Mouse (Mus musculus) limb, embryonic 13.5 days (tissue): ENCODE measurements around the gene Maco1. TPM values are rescaled to one million over a fixed set of nuclear protein-coding genes. Genes with fewer than 3 reads are reported as not detected.
"Not testable (repeated sequence)": the region's sequence is repeated elsewhere in the genome, so short reads cannot be mapped to it uniquely, and the experiment has no call there.

ENCODE experiments used
- ATAC-seq: fragments of 200-750 bp; cut with Nextera tagmentation; 2 replicates; pipeline ENCODE4 v1.8.0; 2017; ENCODE audit warnings: low read depth, moderate number of reproducible peaks, moderate TSS enrichment; ENCODE audit not compliant: low FRiP score
- H3K27ac ChIP-seq: fragments of 300-500 bp; sonication (generic); 2 replicates; pipeline ENCODE4 v1.5.1; 2015; ENCODE audit warnings: inconsistent platforms, mild to moderate bottlenecking, moderate library complexity
- H3K27me3 ChIP-seq: fragments of 300-500 bp; sonication (generic); 2 replicates; pipeline ENCODE4 v1.6.1; 2015; ENCODE audit warnings: mild to moderate bottlenecking, inconsistent platforms
- H3K36me3 ChIP-seq: fragments of 300-500 bp; sonication (generic); 2 replicates; pipeline ENCODE4 v1.6.1; 2015; ENCODE audit warnings: inconsistent platforms, mild to moderate bottlenecking, moderate library complexity
- H3K4me1 ChIP-seq: fragments of 300-500 bp; sonication (generic); 2 replicates; pipeline ENCODE4 v1.6.1; 2015; ENCODE audit warnings: inconsistent platforms
- H3K4me2 ChIP-seq: fragments of 300-500 bp; sonication (generic); replicated peaks from 2 replicates; pipeline ENCODE4 v1.6.1; 2015; ENCODE audit warnings: inconsistent platforms, mild to moderate bottlenecking, moderate library complexity
- H3K4me3 ChIP-seq: fragments of 300-500 bp; sonication (generic); 2 replicates; pipeline ENCODE4 v1.5.1; 2015; ENCODE audit warnings: moderate library complexity, mild to moderate bottlenecking, inconsistent platforms
- H3K9ac ChIP-seq: fragments of 300-500 bp; sonication (generic); 2 replicates; pipeline ENCODE4 v1.6.1; 2015; ENCODE audit warnings: mild to moderate bottlenecking, inconsistent platforms
- H3K9me3 ChIP-seq: fragments of 300-500 bp; sonication (generic); 2 replicates; pipeline ENCODE4 v1.6.1; 2016; ENCODE audit warnings: inconsistent platforms
- WGBS: fragments of 180-500 bp; shearing (Covaris S2); methylation state at CpG from one replicate; pipeline ENCODE4 v1.1.7; 2015; 5-methylcytosine and 5-hydroxymethylcytosine counted together
- polyA plus RNA-seq: library from polyadenylated mRNA; unstranded; fragments of >200 nt; fragmentation: Nextera tagmentation; extraction: Ambion mirVana; gene quantifications from 2 replicates; pipeline ENCODE4 v1.2.1, GENCODE M21; 2015

The Maco1 gene
- polyA plus RNA-seq, 1 experiment from 2014 or later, result 57.9 TPM

DNA sequence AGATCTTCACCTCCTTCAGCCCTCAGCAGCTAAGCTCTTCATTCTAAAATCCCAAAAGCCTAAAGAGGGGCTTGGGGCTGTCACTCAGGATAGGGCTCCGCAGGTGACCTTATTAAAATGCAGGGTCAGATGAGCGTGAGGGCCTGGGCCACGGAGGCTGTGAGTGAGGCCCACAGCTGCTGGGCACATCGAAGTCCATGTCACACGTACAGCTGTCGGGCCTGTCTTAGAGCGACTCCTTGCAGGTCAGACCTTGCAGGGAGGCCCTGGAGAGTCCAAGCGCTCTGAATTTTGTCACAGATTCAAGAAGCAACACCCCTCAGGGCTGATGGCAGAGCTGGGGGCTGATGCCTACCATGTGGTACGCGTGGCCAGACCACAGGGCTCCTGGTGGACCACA, 52.5 kb downstream of the Maco1 start:
- peaks cover 52% of the 10 kb centered on the region for H3K36me3 ChIP-seq
- 75% methylated on average over 10 of the region's 10 CpGs for WGBS
- no peaks in the 10 kb centered on the region for H3K9me3 ChIP-seq
- peak; percentile 64; the same call in 1 of the 2 replicates for ATAC-seq
- no peak overlapping the region; the same call in 1 of the 2 replicates for H3K9ac ChIP-seq
- no peak overlapping the region for H3K4me2 ChIP-seq
- H3K27ac ChIP-seq, result peak overlapping the region; percentile 44; the same call in 1 of the 2 replicates
- H3K4me1 ChIP-seq, result peaks cover 24% of the 10 kb centered on the region
- H3K4me3 ChIP-seq, result no peak overlapping the region
- no peaks in the 10 kb centered on the region for H3K27me3 ChIP-seq

DNA sequence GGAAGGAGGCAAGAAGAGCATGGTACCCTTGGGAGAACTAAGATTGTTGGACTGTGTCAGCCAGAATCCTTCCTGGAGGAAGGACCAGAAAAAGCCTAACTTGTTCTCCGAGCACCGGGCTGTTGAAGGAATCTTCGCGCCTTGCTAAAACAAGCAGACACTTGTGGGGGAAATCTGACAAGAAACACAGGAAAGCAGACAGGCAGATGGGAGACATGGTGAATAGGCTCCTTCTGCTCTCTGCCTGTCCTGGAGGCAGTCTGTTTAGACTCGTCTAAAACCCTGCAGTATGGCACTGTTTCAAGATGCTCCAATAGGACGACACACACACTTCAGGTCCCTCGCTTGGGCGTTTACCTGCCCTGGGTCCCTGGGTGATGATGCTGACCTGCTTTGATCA, 53.0 kb downstream of the Maco1 start:
- 75% methylated on average over 8 of the region's 8 CpGs for WGBS
- Histone ChIP-seq H3K27ac (peak overlapping the region; percentile 44; the same call in 1 of the 2 replicates), H3K4me1 (peaks cover 24% of the 10 kb centered on the region), H3K9ac (no peak overlapping the region), H3K27me3 (no peaks in the 10 kb centered on the region), H3K9me3 (no peaks in the 10 kb centered on the region), H3K4me3 (no peak overlapping the region), H3K36me3 (peaks cover 46% of the 10 kb centered on the region), H3K4me2 (no peak overlapping the region)
- ATAC-seq, result no peak

DNA sequence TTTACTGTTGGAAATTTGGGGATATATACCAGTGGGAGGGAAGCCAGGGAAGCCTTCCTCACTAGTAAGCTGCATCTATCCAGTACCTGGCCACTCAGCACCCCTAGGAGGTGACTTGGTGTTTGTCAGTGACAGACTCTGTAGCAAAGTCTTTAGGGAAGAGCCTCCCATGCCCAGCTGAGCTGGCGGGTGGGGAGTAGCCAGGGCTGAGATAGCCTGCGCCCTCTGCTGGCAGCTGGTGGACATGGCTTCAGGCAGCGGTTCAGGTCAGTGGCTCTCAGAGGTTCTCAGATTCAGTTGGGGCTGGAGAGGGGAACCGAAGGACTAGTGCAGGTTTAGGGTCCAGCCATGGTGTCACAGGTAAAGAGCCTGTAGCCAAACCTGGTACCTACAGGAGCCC, 53.9 kb downstream of the Maco1 start:
- Histone ChIP-seq H3K36me3 (peaks cover 38% of the 10 kb centered on the region), H3K4me3 (no peak overlapping the region), H3K4me2 (no peak overlapping the region), H3K4me1 (peaks cover 19% of the 10 kb centered on the region), H3K9me3 (no peaks in the 10 kb centered on the region), H3K9ac (no peak overlapping the region), H3K27me3 (no peaks in the 10 kb centered on the region), H3K27ac (no peak overlapping the region)
- 8% methylated on average over 4 of the region's 4 CpGs for WGBS
- no peak for ATAC-seq

DNA sequence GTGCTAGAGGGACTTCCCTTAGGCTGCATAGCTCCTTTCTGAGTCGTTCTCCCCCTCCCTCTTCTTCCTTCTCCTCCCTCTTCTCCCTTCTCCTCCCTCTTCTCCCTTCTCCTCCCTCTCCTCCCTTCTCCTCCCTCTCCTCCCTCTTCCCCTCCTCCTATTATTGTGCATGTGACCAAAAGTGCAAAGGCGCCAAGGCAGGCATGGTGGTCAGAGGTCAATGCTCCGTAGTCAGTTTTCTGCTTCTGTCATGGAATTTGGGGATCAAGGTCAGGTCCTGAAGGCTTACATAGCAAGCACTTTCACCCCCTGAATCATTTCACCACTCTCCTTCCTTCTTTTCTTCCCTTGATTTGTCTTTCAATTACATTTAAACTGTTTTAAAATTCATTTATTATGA, 54.3 kb downstream of the Maco1 start:
- ATAC-seq, result no peak
- Histone ChIP-seq H3K27me3 (no peaks in the 10 kb centered on the region), H3K4me1 (peaks cover 19% of the 10 kb centered on the region), H3K9me3 (no peaks in the 10 kb centered on the region), H3K4me3 (no peak overlapping the region), H3K4me2 (no peak overlapping the region), H3K36me3 (peaks cover 34% of the 10 kb centered on the region), H3K27ac (no peak overlapping the region), H3K9ac (no peak overlapping the region)
- 51% methylated on average over 3 of the region's 3 CpGs for WGBS

DNA sequence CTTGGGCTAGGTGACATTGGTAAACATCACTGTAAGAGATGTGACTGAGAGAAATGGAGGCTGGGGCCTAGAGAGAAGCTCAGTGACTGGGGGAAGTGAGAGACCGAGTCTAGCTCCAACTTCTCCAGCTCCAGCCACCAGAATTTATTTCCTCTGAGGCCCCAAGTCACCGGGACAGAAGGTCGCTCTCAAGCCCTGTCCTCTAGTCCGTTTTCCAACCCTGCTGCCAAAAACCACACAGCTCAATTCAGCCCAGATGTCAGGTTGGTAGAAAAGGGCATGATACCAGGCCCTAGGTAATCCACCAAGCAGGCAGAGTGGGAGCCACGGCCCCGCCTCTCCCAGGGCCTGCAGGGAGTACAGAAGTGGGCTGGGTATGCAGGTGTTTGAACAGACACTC, 55.5 kb downstream of the Maco1 start:
- H3K36me3 ChIP-seq, result peaks cover 21% of the 10 kb centered on the region
- no peak overlapping the region for H3K9ac ChIP-seq
- WGBS, result 72% methylated on average over 6 of the region's 6 CpGs
- no peaks in the 10 kb centered on the region for H3K9me3 ChIP-seq
- H3K27me3 ChIP-seq, result no peaks in the 10 kb centered on the region
- peak overlapping the region; percentile 39; the same call in 1 of the 2 replicates for H3K27ac ChIP-seq
- peaks cover 19% of the 10 kb centered on the region for H3K4me1 ChIP-seq
- no peak for ATAC-seq
- H3K4me3 ChIP-seq, result no peak overlapping the region
- H3K4me2 ChIP-seq, result no peak overlapping the region

DNA sequence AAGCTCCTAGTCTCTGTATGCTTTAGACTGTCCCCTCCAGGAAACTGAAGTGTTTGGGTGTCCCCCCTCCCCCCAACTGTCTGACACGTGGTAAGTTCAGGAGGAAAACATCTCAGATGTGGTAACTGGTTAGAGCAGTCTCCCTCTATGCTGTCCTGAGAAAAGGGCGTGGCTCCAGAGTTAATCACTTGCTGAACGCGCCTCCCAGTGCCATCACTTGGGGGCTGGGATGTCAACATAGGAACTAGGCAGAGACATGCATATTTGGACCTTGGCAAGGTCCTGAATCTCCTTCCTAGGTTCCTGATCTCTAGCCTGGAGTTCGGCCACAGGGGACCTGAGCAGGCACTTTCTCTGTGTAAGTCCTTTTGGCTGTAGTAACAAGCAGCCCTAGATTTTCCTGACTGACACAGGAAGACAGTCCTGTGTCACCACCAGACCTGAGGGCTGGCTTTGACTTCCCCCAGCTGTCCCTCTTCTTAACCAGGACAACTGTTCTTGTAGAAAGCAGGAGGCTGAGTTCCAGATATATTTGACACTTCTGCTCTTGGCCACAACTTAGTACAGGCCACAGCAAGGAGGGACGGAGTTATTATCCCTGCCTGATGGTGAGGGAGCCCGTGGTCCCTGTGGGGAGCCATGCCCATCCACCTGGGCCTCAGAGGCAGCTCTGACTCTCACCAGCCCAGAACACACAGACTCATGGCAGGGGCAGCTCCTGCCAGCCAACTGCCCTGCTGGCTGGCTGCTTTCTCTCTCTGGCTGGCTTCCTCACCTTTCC, 56.4 kb downstream of the Maco1 start:
- H3K9ac ChIP-seq, result peak overlapping the region; percentile 35; the same call in 1 of the 2 replicates

DNA sequence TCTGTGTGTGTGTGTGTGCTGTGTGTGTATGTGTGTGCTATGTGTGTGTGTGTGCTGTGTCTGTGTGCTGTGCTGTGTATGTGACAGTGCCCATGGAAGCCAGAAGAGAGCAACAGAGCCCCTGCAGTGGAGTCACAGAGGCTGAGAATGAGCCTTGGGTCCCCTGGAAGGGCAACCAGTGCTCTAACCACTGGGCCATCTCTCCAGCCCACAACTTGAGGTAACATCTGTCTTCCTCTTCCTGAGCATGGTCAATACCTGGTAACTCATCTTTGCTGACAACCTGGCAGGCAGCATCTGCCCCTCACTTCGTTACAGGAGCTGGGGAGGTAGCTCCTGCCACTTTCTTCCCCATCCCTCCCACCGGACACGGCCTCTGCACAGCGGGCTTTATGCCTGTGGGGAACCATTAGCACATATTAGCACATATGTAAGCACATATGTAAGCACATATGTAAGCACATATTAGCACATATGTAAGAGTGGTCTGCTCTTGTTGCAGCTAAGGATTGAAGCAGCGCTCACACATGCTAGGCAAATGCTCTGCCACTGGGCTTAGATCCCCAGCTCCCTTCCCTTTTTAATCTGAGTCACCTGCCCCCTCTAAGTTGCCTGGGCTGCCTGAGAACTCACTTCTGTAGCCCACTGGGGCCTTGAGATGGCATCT, 57.2 kb downstream of the Maco1 start:
- no peak overlapping the region for H3K9ac ChIP-seq
- H3K9me3 ChIP-seq, result no peaks in the 10 kb centered on the region
- WGBS, result 73% methylated on average over 5 of the region's 5 CpGs
- peaks cover 4% of the 10 kb centered on the region for H3K36me3 ChIP-seq
- no peak overlapping the region for H3K4me3 ChIP-seq
- no peak for ATAC-seq
- no peaks in the 10 kb centered on the region for H3K27me3 ChIP-seq
- H3K4me1 ChIP-seq, result peaks cover 16% of the 10 kb centered on the region
- H3K4me2 ChIP-seq, result no peak overlapping the region
- H3K27ac ChIP-seq, result no peak overlapping the region

More for the DNA sequence above, 56.4 kb downstream of the Maco1 start:
- peaks cover 13% of the 10 kb centered on the region for H3K36me3 ChIP-seq
- H3K4me1 ChIP-seq, result peaks cover 19% of the 10 kb centered on the region
- H3K4me3 ChIP-seq, result no peak overlapping the region
- H3K27ac ChIP-seq, result peak overlapping the region; percentile 39; the same call in 1 of the 2 replicates
- no peaks in the 10 kb centered on the region for H3K27me3 ChIP-seq
- ATAC-seq, result 0 out of 2 replicates have a peak, but pooled peaks have one; percentile 6
- no peak overlapping the region for H3K4me2 ChIP-seq
- H3K9me3 ChIP-seq, result no peaks in the 10 kb centered on the region
- WGBS, result 22% methylated on average over 7 of the region's 7 CpGs

DNA sequence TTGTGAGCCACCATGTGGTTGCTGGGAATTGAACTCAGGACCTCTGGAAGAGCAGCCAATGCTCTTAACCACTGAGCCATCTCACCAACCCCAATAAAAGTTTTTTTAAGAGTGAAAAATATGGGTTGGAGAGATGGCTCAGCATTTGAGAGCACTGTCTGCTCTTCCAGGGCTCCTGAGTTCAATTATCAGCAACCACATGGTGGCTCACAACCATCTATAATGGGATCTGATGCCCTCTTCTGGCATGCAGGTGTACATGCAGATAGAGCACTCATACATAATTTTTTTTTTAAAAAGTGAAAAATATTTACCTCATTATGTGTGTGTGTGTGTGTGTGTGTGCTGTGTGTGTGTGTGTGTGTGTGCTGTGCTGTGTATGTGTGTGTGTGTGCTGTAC, 58.2 kb downstream of the Maco1 start:
- H3K4me2 ChIP-seq, H3K9ac ChIP-seq, ATAC-seq, H3K36me3 ChIP-seq, H3K27me3 ChIP-seq, H3K4me3 ChIP-seq, H3K27ac ChIP-seq, H3K9me3 ChIP-seq: not testable (repeated sequence)
- peaks cover 12% of the 10 kb centered on the region for H3K4me1 ChIP-seq

DNA sequence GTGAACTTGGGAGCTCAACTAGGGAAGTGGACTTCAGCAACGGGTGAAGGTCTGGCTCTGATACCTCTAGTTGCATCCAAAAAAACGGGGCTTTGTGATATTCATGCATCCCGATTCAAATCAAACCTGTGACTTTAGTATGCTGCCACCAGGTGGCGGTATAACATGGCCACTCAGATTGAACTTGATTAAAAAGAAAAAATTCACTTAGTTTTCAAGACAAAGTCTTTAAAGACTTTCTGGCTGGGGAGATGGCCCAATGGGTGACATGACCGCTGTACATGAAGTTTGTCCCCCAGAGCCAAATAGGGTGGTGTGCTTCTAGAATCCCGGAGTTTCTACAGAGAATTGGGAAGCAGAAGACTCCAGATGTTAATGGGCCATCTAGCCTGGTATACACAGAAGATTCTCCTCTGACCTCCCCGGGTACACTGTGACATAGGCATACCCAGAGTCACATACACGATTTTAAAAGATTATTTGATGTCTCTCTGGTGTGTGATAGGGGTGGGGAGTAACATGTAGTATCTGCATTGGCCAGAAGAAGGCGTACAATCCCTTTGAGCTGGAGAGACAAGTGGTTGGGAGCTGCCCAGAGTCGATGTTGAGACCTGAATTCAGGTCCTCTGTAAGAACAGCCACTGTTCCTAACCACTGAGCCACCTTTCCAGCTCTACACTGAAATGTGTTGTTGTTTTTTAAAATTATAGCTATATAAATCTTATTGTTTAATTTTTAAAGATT, 59.8 kb downstream of the Maco1 start:
- no peak overlapping the region for H3K4me2 ChIP-seq
- peaks cover 12% of the 10 kb centered on the region for H3K4me1 ChIP-seq
- no peak overlapping the region for H3K27ac ChIP-seq
- no peak overlapping the region for H3K9ac ChIP-seq
- no peaks in the 10 kb centered on the region for H3K27me3 ChIP-seq
- H3K4me3 ChIP-seq, result no peak overlapping the region
- H3K36me3 ChIP-seq, result no peaks in the 10 kb centered on the region
- 47% methylated on average over 10 of the region's 10 CpGs for WGBS
- ATAC-seq, result no peak
- no peaks in the 10 kb centered on the region for H3K9me3 ChIP-seq

DNA sequence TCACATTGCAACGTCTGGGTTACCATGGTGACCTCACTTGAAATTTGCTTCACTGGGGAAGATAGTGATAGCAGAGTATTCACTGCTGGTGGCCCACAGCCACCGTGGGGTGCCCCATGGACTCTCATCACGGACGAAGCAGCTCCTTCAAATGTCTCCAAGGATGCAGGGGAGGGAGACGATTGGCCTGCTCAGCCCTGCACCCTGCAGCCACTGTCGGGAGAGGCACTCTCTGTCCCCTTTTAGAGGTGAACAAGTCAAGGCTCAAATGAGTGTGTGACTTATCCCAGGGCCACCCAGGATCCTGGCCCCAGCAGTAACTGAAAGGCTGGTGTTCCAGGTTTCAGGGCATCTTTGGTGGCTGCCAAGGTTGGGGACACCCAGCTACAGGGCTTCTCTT, 61.4 kb downstream of the Maco1 start:
- Histone ChIP-seq H3K9ac (no peak overlapping the region), H3K4me1 (peaks cover 6% of the 10 kb centered on the region; the same call in 1 of the 2 replicates), H3K4me3 (no peak overlapping the region), H3K4me2 (no peak overlapping the region), H3K9me3 (no peaks in the 10 kb centered on the region), H3K27ac (no peak overlapping the region), H3K27me3 (no peaks in the 10 kb centered on the region), H3K36me3 (no peaks in the 10 kb centered on the region)
- 71% methylated on average over 6 of the region's 6 CpGs for WGBS
- ATAC-seq, result no peak

DNA sequence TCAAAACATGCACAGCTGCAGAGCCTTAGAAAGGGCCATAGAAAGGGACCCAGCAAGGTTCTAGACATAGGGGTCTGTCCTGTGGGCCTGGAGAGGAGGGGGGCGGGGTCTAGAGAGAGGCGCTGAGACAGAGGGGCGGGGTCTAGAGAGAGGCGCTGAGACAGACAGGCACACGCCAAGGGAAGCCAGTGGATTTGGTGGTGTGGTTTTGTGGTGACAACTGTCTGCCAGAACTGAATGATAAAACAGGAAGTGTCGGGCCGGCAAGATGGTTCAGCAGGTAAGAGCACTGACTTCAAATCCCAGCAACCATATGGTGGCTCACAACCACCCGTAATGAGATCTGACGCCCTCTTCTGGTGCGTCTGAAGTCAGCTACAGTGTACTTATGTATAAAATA, 66.2 kb downstream of the Maco1 start:
- Histone ChIP-seq H3K9me3 (no peaks in the 10 kb centered on the region), H3K4me2 (no peak overlapping the region), H3K9ac (no peak overlapping the region), H3K4me3 (no peak overlapping the region), H3K27ac (no peak overlapping the region), H3K36me3 (no peaks in the 10 kb centered on the region), H3K4me1 (peaks cover 5% of the 10 kb centered on the region), H3K27me3 (no peaks in the 10 kb centered on the region)
- ATAC-seq, result no peak
- WGBS, result 33% methylated on average over 10 of the region's 10 CpGs

DNA sequence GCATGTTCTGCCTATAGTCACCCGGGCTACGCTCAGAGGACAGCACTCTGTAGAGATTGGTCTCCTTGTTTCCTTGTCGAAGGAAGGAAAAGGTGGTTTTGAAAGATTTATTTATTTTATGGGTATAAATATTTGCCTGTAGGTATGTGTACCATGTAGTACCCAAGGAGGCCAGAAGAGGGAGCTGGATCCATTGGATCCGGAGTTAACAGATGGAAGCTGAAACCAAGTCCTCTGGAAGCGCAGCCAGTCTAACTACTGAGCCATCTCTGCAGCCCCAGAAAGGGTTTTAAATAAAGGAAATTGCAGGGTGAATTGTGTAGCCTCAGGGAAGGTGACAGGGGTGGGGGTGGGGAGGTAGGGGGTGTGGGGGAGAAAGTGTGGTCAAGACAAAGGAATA, 68.4 kb downstream of the Maco1 start:
- H3K9me3 ChIP-seq, result no peaks in the 10 kb centered on the region
- H3K27me3 ChIP-seq, result no peaks in the 10 kb centered on the region
- no peak for ATAC-seq
- no peak overlapping the region for H3K4me2 ChIP-seq
- H3K27ac ChIP-seq, result no peak overlapping the region
- H3K36me3 ChIP-seq, result no peaks in the 10 kb centered on the region
- H3K4me3 ChIP-seq, result no peak overlapping the region
- 61% methylated on average over 5 of the region's 5 CpGs for WGBS
- H3K4me1 ChIP-seq, result peaks cover 7% of the 10 kb centered on the region
- no peak overlapping the region for H3K9ac ChIP-seq
